Mouse (Mus musculus): ENCODE data around the gene Ammecr1. TPM values are rescaled to one million over a fixed set of nuclear protein-coding genes. Genes with fewer than 3 reads are reported as not detected.

The Ammecr1 gene
- not detected in 2 replicates for polyA plus RNA-seq (2012; ENCODE audit: insufficient read depth, insufficient read length, low replicate concordance, missing spikeins)

DNA sequence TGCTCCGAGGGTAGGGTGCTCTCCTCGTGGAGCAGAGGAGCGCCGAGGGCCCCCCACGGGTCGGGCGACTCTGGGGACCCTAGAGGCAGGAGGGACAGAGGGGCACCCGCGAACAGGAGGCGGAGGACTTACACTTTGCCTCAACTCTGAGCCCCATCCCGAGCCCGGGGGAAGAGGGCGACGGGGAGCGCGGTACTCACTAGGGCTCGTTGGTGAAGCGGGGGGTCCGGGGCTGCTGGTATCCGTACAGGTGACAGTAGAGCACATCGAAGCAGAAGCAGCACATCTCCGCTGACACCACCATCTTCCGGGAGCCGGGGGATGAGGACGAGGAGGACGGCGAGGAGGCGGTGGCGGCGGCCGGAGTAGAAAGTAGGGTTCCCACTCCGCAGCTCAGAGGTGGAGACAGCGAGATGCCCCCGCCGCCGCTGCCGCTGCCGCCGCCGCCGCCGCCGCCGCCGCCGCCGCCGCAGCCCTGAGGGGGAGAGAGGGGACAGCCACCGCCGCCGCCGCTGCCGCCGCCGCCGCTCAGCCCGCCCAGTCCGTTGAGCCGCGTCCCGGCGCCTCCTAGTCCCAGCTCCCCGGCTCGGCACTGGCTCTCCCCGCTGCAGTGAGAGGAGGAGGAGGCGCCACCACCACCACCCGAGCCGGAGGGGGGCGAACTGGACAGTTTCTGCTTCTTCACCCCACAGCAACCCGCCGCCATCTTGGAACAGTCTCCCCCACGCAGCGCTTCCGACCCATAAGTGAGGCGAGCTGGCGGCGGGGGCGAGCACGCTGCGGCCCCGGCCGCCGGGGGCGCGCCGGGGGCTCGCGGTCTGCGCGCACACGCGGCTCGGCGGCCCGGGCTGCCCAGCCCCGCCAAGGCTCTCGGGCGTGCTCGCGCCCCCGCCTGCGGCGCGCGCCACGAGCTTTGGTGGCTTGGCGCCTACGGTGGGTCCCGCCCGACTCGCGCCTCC is at the start of gene Ammecr1:
TSS of gene Ammecr1 (minus strand) at position 721 of the 959 bp plus-strand sequence.
- TF ChIP-seq POLR2A (IDR thresholded peaks at IDR 0.05; ENCODE audit: insufficient read depth, low read depth, low read length) (peak; percentile 63), CTCF (IDR thresholded peaks at IDR 0.05; ENCODE audit: insufficient read depth, low read depth, low read length) (no peak)
- Histone ChIP-seq H3K4me1 (ENCODE audit: control insufficient read depth, insufficient read depth, low read length) (no peaks in the 10 kb centered on the region), H3K4me3 (ENCODE audit: insufficient read depth, low read depth, low read length) (peak within 1 kb of the TSS; percentile 97), H3K27ac (ENCODE audit: insufficient read depth, low read depth, low read length) (peak within 1 kb of the TSS; percentile 93)
- 29% methylated on average over 84 of the region's 112 CpGs for WGBS

DNA sequence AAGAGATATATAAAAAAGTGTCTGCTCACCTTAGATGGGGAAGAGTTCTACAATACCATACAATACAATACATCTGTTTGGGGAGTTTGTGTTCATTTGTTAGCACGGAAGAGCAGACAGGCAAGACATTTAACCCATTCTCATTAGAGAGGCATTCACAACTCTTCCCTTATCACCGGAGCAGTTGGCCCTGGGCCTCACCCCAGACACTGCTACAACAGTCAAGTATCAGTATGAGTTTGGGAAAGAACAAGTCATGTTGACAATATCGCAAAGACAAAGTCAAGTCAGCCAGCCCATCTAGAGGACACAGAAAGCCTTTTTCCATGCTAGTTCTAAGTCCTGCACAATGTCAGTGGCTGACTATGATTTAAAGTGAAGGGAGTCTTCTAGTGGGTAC is 47.6 kb upstream of the Ammecr1 start:
- Histone ChIP-seq H3K27ac (ENCODE audit: insufficient read depth, low read depth, low read length) (no peak overlapping the region), H3K4me3 (ENCODE audit: insufficient read depth, low read depth, low read length) (no peak overlapping the region), H3K4me1 (ENCODE audit: control insufficient read depth, insufficient read depth, low read length) (no peaks in the 10 kb centered on the region)
- no peak for TF ChIP-seq POLR2A (IDR thresholded peaks at IDR 0.05; ENCODE audit: insufficient read depth, low read depth, low read length)
- TF ChIP-seq CTCF (IDR thresholded peaks at IDR 0.05; ENCODE audit: insufficient read depth, low read depth, low read length), result no peak
- WGBS, result 85% methylated on average over 3 of the region's 3 CpGs

DNA sequence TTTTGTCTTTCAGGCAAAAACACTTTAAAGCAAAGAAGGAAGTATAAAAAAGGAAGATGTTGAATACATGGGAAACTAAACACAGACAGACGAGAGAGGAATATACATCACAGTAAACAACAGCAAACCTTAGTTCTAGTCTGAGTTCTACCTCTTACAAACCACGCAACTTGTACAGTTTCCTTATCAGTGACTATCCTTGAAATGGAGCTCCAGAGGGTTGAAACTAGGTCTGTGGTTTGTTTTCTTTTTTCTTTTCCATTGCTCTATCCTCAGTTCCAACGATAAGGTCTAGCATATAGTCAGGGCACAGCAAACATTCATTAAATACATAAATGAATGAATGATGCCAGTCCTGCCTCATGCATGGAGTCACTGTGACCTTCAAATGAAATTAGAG is 45.8 kb upstream of the Ammecr1 start:
- TF ChIP-seq CTCF (IDR thresholded peaks at IDR 0.05; ENCODE audit: insufficient read depth, low read depth, low read length) (no peak), POLR2A (IDR thresholded peaks at IDR 0.05; ENCODE audit: insufficient read depth, low read depth, low read length) (no peak)
- 86% methylated on average over 3 of the region's 3 CpGs for WGBS

DNA sequence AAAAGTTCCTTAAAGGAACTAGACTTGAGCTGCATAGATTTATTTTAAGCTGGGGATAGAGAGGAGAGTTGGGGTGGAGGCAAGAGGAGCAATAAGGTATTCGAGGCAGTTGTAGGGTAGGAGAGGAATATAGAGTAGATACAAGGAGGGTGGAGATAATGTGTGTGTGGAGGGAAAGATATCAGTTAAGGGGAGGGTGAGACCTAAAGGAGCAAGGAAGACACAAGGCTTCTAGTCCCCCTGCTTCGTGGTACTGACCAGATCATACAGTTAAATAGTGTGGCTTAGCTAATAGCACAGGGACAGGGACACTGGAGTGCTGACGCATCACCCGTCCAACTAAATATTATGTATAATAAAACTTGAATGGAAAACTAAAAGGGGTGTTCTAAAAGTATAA is 45.3 kb upstream of the Ammecr1 start:
- Histone ChIP-seq H3K4me1 (ENCODE audit: control insufficient read depth, insufficient read depth, low read length) (no peaks in the 10 kb centered on the region), H3K4me3 (ENCODE audit: insufficient read depth, low read depth, low read length) (no peak overlapping the region), H3K27ac (ENCODE audit: insufficient read depth, low read depth, low read length) (no peak overlapping the region)
- TF ChIP-seq POLR2A (IDR thresholded peaks at IDR 0.05; ENCODE audit: insufficient read depth, low read depth, low read length) (no peak), CTCF (IDR thresholded peaks at IDR 0.05; ENCODE audit: insufficient read depth, low read depth, low read length) (no peak)
- 85% methylated on average over 4 of the region's 4 CpGs for WGBS

More for the DNA sequence above, 45.8 kb upstream of the Ammecr1 start:
- H3K4me3 ChIP-seq (ENCODE audit: insufficient read depth, low read depth, low read length), result no peak overlapping the region
- H3K27ac ChIP-seq (ENCODE audit: insufficient read depth, low read depth, low read length), result no peak overlapping the region
- no peaks in the 10 kb centered on the region for H3K4me1 ChIP-seq (ENCODE audit: control insufficient read depth, insufficient read depth, low read length)

DNA sequence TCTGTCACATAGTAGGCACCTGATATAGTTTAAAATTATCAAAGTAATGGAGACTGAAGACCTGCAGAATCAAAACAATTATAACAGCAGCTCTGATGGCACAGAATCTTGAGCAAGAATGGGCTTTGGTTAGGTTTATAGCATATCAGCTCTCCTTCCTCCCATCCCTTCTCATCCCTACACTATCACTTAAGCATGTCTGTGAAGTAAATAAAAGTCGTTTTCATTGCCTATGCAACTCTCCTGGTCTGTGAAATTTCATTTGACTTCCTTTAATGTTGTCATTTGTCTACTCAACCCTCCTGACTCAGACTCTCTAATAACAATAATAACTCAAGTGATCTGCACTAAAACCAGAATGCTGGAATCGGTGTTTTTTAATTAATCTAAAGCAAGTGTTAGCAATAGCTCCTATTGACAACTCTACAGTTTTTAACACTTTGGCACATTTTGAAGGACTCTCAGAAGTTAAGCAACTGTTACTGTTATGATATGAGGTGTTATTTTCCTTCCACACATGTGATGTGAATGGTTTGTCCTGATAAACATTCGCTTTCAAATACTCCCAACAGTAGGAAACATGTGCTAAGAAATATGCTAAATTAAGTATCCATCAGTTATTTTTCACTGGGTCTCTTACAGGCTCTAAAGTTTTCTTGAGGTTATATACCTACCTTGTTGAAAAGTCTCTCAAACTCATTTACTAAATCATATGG is 37.8 kb upstream of the Ammecr1 start:
- TF ChIP-seq CTCF (IDR thresholded peaks at IDR 0.05; ENCODE audit: insufficient read depth, low read depth, low read length) (no peak), POLR2A (IDR thresholded peaks at IDR 0.05; ENCODE audit: insufficient read depth, low read depth, low read length) (no peak)
- no peak overlapping the region for H3K4me3 ChIP-seq (ENCODE audit: insufficient read depth, low read depth, low read length)
- H3K27ac ChIP-seq (ENCODE audit: insufficient read depth, low read depth, low read length), result no peak overlapping the region
- no peaks in the 10 kb centered on the region for H3K4me1 ChIP-seq (ENCODE audit: control insufficient read depth, insufficient read depth, low read length)
- WGBS, result 80% methylated on average over 3 of the region's 3 CpGs

DNA sequence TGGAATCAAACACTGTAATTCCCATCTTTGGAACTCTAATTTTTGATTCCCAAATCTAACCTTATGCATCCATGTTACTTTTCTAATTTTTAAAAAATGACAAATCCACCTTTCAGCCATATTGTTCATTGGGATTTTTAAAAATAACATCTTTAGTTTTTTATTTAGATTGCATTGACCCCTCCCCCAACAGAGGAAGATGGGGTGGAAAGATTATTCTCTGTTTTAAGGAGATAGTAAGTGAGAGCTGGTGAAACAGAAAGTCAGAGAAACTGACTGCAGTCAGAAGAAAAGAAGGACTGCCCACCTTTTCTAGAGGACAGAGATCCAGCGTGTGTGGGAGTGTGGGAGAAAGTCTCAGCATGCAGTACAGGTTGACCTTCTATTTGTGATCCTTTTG is 30.7 kb upstream of the Ammecr1 start:
- no peak overlapping the region for H3K27ac ChIP-seq (ENCODE audit: insufficient read depth, low read depth, low read length)
- TF ChIP-seq POLR2A (IDR thresholded peaks at IDR 0.05; ENCODE audit: insufficient read depth, low read depth, low read length) (no peak), CTCF (IDR thresholded peaks at IDR 0.05; ENCODE audit: insufficient read depth, low read depth, low read length) (no peak)
- H3K4me3 ChIP-seq (ENCODE audit: insufficient read depth, low read depth, low read length), result no peak overlapping the region
- no peaks in the 10 kb centered on the region for H3K4me1 ChIP-seq (ENCODE audit: control insufficient read depth, insufficient read depth, low read length)
- 78% methylated on average over 1 of the region's 1 CpGs for WGBS

DNA sequence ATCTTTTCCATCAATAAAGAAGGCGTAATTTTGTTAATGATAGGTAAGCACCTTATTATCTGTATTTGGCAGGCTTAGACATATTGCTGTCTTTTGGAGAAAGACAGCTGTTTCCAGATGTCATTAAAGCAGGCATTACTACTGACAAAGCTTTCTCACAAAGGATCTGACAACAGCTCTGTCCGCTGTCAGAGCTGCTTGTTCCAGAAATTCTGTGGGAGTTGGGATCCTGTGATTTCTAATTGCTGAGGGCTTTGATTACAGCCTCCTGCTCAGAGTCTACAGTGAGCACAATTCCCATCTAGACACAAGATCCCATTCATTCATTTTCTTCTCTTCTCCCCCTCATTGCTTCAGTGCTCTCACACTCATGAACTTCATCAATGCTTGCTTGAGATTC is 28.0 kb upstream of the Ammecr1 start:
- Histone ChIP-seq H3K27ac (ENCODE audit: insufficient read depth, low read depth, low read length) (no peak overlapping the region), H3K4me1 (ENCODE audit: control insufficient read depth, insufficient read depth, low read length) (no peaks in the 10 kb centered on the region), H3K4me3 (ENCODE audit: insufficient read depth, low read depth, low read length) (no peak overlapping the region)
- TF ChIP-seq CTCF (IDR thresholded peaks at IDR 0.05; ENCODE audit: insufficient read depth, low read depth, low read length) (no peak), POLR2A (IDR thresholded peaks at IDR 0.05; ENCODE audit: insufficient read depth, low read depth, low read length) (no peak)
- WGBS, result 35% methylated on average over 2 of the region's 2 CpGs

DNA sequence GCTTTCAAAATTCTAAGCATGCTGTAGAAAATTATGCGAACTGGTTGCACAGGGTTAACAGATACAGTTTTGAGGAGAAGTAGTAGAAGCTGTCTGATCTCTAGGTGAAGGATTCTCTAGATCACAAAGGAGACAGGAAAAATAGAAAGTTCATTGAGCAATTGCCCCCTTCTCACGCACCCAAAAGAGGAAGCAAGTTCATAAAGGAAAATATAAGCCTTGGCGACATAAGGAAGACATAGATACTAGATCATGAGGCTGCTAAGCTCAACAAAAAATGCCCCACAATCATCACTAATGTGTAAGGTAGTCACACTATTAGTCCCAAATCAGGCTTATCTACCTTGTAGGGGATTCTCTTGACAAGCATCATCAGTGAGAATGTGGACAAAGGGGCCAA is 17.6 kb upstream of the Ammecr1 start:
- no peak overlapping the region for H3K27ac ChIP-seq (ENCODE audit: insufficient read depth, low read depth, low read length)
- no peaks in the 10 kb centered on the region for H3K4me1 ChIP-seq (ENCODE audit: control insufficient read depth, insufficient read depth, low read length)
- 90% methylated on average over 3 of the region's 3 CpGs for WGBS
- H3K4me3 ChIP-seq (ENCODE audit: insufficient read depth, low read depth, low read length), result no peak overlapping the region
- no peak for TF ChIP-seq POLR2A (IDR thresholded peaks at IDR 0.05; ENCODE audit: insufficient read depth, low read depth, low read length)
- no peak for TF ChIP-seq CTCF (IDR thresholded peaks at IDR 0.05; ENCODE audit: insufficient read depth, low read depth, low read length)

DNA sequence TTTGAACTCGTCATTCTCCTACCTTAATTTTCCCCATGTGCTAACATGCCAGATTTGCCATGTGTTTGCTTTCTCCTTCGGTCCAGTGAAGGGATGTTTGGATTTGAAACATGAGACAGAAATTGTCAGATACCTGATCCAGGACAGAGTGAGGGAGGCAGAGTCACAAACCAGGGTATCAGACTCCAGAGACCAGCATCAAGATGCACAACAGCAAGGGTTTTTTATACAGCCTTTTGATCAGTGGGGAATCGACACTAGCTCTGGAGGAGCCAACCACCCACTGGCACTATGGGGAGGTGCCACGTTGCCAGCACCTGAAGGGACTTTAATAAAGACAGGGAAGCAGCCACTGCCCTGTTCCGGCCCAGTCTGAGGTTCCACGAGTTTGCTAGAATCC is 17.1 kb upstream of the Ammecr1 start:
- Histone ChIP-seq H3K27ac (ENCODE audit: insufficient read depth, low read depth, low read length) (no peak overlapping the region), H3K4me1 (ENCODE audit: control insufficient read depth, insufficient read depth, low read length) (no peaks in the 10 kb centered on the region), H3K4me3 (ENCODE audit: insufficient read depth, low read depth, low read length) (no peak overlapping the region)
- TF ChIP-seq CTCF (IDR thresholded peaks at IDR 0.05; ENCODE audit: insufficient read depth, low read depth, low read length) (no peak), POLR2A (IDR thresholded peaks at IDR 0.05; ENCODE audit: insufficient read depth, low read depth, low read length) (no peak)
- WGBS, result 69% methylated on average over 6 of the region's 6 CpGs
